ENCODE assay signal across 8 mouse cellular contexts in the genomic region with DNA sequence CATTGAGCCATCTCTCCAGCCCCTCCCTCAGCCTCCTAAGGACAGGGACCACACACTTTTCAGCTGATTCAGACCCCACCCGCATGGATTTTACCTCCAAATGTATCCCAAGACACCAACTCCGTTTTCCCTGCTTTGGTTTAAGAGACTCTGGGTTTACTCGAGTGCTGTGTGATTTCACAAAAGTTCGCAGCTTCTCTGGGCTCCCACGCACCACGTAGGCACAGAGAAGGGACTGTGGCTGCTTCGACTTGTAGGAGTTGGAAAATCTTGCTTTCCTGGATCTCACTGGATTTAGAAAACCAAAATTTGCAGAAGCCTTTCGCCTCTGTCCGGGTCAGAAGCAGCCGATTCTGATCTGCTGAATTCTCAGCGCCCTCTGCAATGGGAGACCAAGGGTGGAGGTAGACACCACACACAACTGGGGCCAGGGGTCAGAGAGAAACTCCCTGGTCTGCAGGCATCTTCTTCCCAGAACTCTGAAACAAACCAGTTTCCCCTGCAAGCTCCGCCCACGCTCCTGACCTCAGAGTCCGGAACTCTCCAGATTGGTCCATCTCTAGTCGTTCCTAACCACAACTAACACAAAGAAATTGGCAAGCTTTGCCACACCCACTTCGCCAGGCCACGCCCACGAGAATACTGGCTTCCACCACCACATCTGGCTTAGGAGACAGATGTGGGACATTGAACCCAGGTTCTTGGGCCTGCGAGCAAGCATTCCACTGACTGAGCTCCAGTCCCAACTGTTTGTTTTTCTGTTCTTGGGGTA. TPM values are rescaled to one million over a fixed set of nuclear protein-coding genes. Genes with fewer than 3 reads are reported as not detected.
DNase-seq lines count a peak whose midpoint lies in the region; ATAC-seq and TF ChIP-seq lines count a peak whose summit lies in the region.

No protein-coding gene starts in this region.

- no peaks in the 10 kb centered on the region for H3K36me3 ChIP-seq in kidney, postnatal 0 days (ENCODE audit: insufficient read depth, low read length)
- no peaks in the 10 kb centered on the region for H3K36me3 ChIP-seq in neural tube, embryonic 11.5 days (ENCODE audit: control insufficient read depth, insufficient read depth, low read length)
- H3K36me3 ChIP-seq in forebrain, embryonic 16.5 days (ENCODE audit: control insufficient read depth, insufficient read depth): no peaks in the 10 kb centered on the region

- TF ChIP-seq CTCF in kidney, postnatal 0 days (IDR thresholded peaks at IDR 0.05; ENCODE audit: low read depth): no peak

- 35% methylated on average over 19 of the region's 19 CpGs for WGBS in kidney, postnatal 0 days
- WGBS in neural tube, embryonic 11.5 days: 36% methylated on average over 19 of the region's 19 CpGs
- WGBS in forebrain, embryonic 16.5 days: 38% methylated on average over 19 of the region's 19 CpGs

- peak; percentile 59 for DNase-seq in gastrocnemius, postnatal 14 days
- no peak for DNase-seq in gastrocnemius, postnatal 10 days
- peak; percentile 67 for DNase-seq in A20 (ENCODE audit: low read depth, low spot score)
- peak; percentile 77 for DNase-seq in embryo, embryonic 10.5 days (ENCODE audit: low spot score)
- DNase-seq in kidney, postnatal 0 days (ENCODE audit: low spot score): peak; percentile 82
- DNase-seq in neural tube, embryonic 11.5 days (ENCODE audit: low spot score): peak; percentile 47
- no peak for DNase-seq in ovary, postnatal 14 days (ENCODE audit: low spot score)

- no peaks in the 10 kb centered on the region for H3K4me1 ChIP-seq in kidney, postnatal 0 days (replicated peaks; ENCODE audit: insufficient read depth, low read length)
- H3K4me1 ChIP-seq in neural tube, embryonic 11.5 days (ENCODE audit: control insufficient read depth, insufficient read depth, low read length): no peaks in the 10 kb centered on the region
- no peaks in the 10 kb centered on the region; the same call in 1 of the 2 replicates for H3K4me1 ChIP-seq in forebrain, embryonic 16.5 days (replicated peaks; ENCODE audit: control insufficient read depth, insufficient read depth, low read length)

- no peaks in the 10 kb centered on the region for H3K27me3 ChIP-seq in kidney, postnatal 0 days (ENCODE audit: insufficient read depth, low read length)
- H3K27me3 ChIP-seq in neural tube, embryonic 11.5 days (ENCODE audit: control insufficient read depth, insufficient read depth, low read length): no peaks in the 10 kb centered on the region
- no peaks in the 10 kb centered on the region for H3K27me3 ChIP-seq in forebrain, embryonic 16.5 days (replicated peaks; ENCODE audit: control insufficient read depth, insufficient read depth, low read length)

- no peak overlapping the region for H3K27ac ChIP-seq in kidney, postnatal 0 days
- H3K27ac ChIP-seq in neural tube, embryonic 11.5 days (ENCODE audit: low read depth, low read length): no peak overlapping the region
- H3K27ac ChIP-seq in forebrain, embryonic 16.5 days (ENCODE audit: low read length): no peak overlapping the region

- ATAC-seq in kidney, postnatal 0 days (replicated peaks; ENCODE audit: low FRiP score, low read depth): no peak
- ATAC-seq in neural tube, embryonic 11.5 days (ENCODE audit: insufficient read depth, low FRiP score, low TSS enrichment): no peak
- no peak for ATAC-seq in forebrain, embryonic 16.5 days

- no peak overlapping the region for H3K4me3 ChIP-seq in kidney, postnatal 0 days (replicated peaks; ENCODE audit: low read depth, low read length)
- no peak overlapping the region for H3K4me3 ChIP-seq in neural tube, embryonic 11.5 days (ENCODE audit: low read depth, low read length)
- no peak overlapping the region for H3K4me3 ChIP-seq in forebrain, embryonic 16.5 days (replicated peaks; ENCODE audit: low read length)

- H3K4me2 ChIP-seq in kidney, postnatal 0 days (ENCODE audit: low read length): no peak overlapping the region
- no peak overlapping the region for H3K4me2 ChIP-seq in neural tube, embryonic 11.5 days (ENCODE audit: low read depth)
- no peak overlapping the region for H3K4me2 ChIP-seq in forebrain, embryonic 16.5 days (ENCODE audit: low read length)

- no peaks in the 10 kb centered on the region for H3K9me3 ChIP-seq in kidney, postnatal 0 days (replicated peaks; ENCODE audit: low read length)
- H3K9me3 ChIP-seq in neural tube, embryonic 11.5 days (ENCODE audit: control insufficient read depth, low read length): no peaks in the 10 kb centered on the region
- no peaks in the 10 kb centered on the region for H3K9me3 ChIP-seq in forebrain, embryonic 16.5 days (ENCODE audit: control insufficient read depth, low read length)

- 0 out of 2 replicates have a peak overlapping the region, but pooled peaks have one; percentile 13 for H3K9ac ChIP-seq in kidney, postnatal 0 days (ENCODE audit: low read depth, low read length)
- no peak overlapping the region for H3K9ac ChIP-seq in neural tube, embryonic 11.5 days (ENCODE audit: low read length)
- no peak overlapping the region for H3K9ac ChIP-seq in forebrain, embryonic 16.5 days (replicated peaks; ENCODE audit: low read depth, low read length)

- intact Hi-C loops in gastrocnemius, postnatal 14 days (cut with DNase I; ENCODE audit: low total_unique reads): loop anchor here (2.0 kb wide), 2 partner anchors 97 to 129 kb away; no protein-coding TSS in a partner anchor

RNA-seq across cellular contexts. Expression of gene Fscn1, which starts 22.0 kb away (rescaled TPM):
- total RNA-seq in gastrocnemius, postnatal 14 days (2021): 10 to 100 TPM; 52.2 to 72.9 TPM
- total RNA-seq in gastrocnemius, postnatal 10 days (2021): 100 to 1,000 TPM in 1 of 2 experiments, 10 to 100 TPM in 1; 94.0 to 121 TPM
- polyA plus RNA-seq in kidney, postnatal 0 days (2015; fragmentation: Nextera tagmentation; extraction: Ambion mirVana): 175 and 205 TPM in 2 replicates
- 664 and 698 TPM in 2 replicates for polyA plus RNA-seq in neural tube, embryonic 11.5 days (2014; fragmentation: Nextera tagmentation; extraction: Ambion mirVana)
- 541 and 600 TPM in 2 replicates for polyA plus RNA-seq in forebrain, embryonic 16.5 days (2015; fragmentation: Nextera tagmentation; extraction: Ambion mirVana)

RNA-seq across cellular contexts. Expression of gene Actb, which starts 31.6 kb away (rescaled TPM):
- total RNA-seq in gastrocnemius, postnatal 14 days (2021): 1,000 to 10,000 TPM in 1 of 2 experiments, 100 to 1,000 TPM in 1; 856 to 1,248 TPM
- 1,000 to 10,000 TPM; 1,451 to 1,869 TPM for total RNA-seq in gastrocnemius, postnatal 10 days (2021)
- 14,836 and 15,514 TPM in 2 replicates for polyA plus RNA-seq in kidney, postnatal 0 days (2015; fragmentation: Nextera tagmentation; extraction: Ambion mirVana)
- polyA plus RNA-seq in neural tube, embryonic 11.5 days (2014; fragmentation: Nextera tagmentation; extraction: Ambion mirVana): 15,839 and 16,684 TPM in 2 replicates
- 15,087 and 15,431 TPM in 2 replicates for polyA plus RNA-seq in forebrain, embryonic 16.5 days (2015; fragmentation: Nextera tagmentation; extraction: Ambion mirVana)

RNA-seq across cellular contexts. Expression of gene Fbxl18, which starts 42.9 kb away (rescaled TPM):
- 1 to 10 TPM; 5.8 to 7.1 TPM for total RNA-seq in gastrocnemius, postnatal 14 days (2021)
- total RNA-seq in gastrocnemius, postnatal 10 days (2021): 1 to 10 TPM; 7.1 to 8.4 TPM
- 9.6 and 9.9 TPM in 2 replicates for polyA plus RNA-seq in kidney, postnatal 0 days (2015; fragmentation: Nextera tagmentation; extraction: Ambion mirVana)
- polyA plus RNA-seq in neural tube, embryonic 11.5 days (2014; fragmentation: Nextera tagmentation; extraction: Ambion mirVana): 12.2 and 13.7 TPM in 2 replicates
- 29.5 and 31.4 TPM in 2 replicates for polyA plus RNA-seq in forebrain, embryonic 16.5 days (2015; fragmentation: Nextera tagmentation; extraction: Ambion mirVana)

Comparison
In these comparisons a context has a peak if more than half of its experiments do, and no peak if none do; other contexts are left out.
1. DNase-seq: peak in gastrocnemius, postnatal 14 days (single experiment), A20 (single experiment), embryo, embryonic 10.5 days (single experiment), kidney, postnatal 0 days (single experiment) and neural tube, embryonic 11.5 days (single experiment); none in gastrocnemius, postnatal 10 days (single experiment) and ovary, postnatal 14 days (single experiment).